Comparison of ENCODE assay signal across 14 mouse cellular contexts in the genomic region with DNA sequence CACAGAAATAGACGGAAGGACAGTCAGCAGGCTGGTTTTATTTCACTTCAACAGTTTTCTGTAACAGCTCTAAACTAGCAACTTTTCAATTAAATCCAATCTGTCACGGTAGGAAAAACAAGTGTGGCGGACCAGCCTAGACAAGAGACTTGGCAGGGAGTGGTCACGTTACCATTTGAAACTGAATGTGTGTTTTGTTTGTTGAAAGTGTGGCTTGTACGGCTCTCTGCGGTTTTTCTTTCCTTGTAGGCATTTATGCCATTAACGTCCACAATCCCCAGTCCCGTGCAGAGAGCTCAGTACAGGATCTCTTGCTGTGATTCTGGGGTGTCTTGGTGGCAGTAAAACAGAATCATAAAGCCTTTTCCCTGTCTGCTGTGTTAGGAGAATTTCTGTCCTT.
DNase-seq lines count a peak whose midpoint lies in the region; ATAC-seq lines count a peak whose summit lies in the region.
"Had no signal": no experiment of that assay in that cellular context is flagged by ENCODE, and none has a peak within 500 bp of the region (broad histone marks: within the 10 kb centered on the region; RNA-seq: fewer than 3 reads in every experiment).

No protein-coding gene starts in this region.

- H3K9me3 ChIP-seq in forebrain, embryonic 13.5 days (replicated peaks) = no peaks in the 10 kb centered on the region
- no peaks in the 10 kb centered on the region for H3K9me3 ChIP-seq in forebrain, embryonic 12.5 days
- H3K9me3 ChIP-seq in hindbrain, embryonic 12.5 days (replicated peaks) = no peaks in the 10 kb centered on the region
- H3K9me3 ChIP-seq in midbrain, embryonic 16.5 days (replicated peaks; ENCODE audit: control insufficient read depth, low read length, poor library complexity, severe bottlenecking) = no peaks in the 10 kb centered on the region
- H3K9me3 ChIP-seq: heart, embryonic 13.5 days; liver, embryonic 12.5 days had no signal

- H3K4me3 ChIP-seq in forebrain, embryonic 13.5 days = no peak overlapping the region
- H3K4me3 ChIP-seq in forebrain, embryonic 12.5 days (replicated peaks) = no peak overlapping the region
- H3K4me3 ChIP-seq in hindbrain, embryonic 12.5 days = no peak overlapping the region
- no peak overlapping the region for H3K4me3 ChIP-seq in midbrain, embryonic 16.5 days (ENCODE audit: low read depth, low read length)
- H3K4me3 ChIP-seq: heart, embryonic 13.5 days; liver, embryonic 12.5 days; myocyte had no signal

- no peaks in the 10 kb centered on the region for H3K4me1 ChIP-seq in forebrain, embryonic 13.5 days
- no peaks in the 10 kb centered on the region for H3K4me1 ChIP-seq in forebrain, embryonic 12.5 days
- H3K4me1 ChIP-seq in hindbrain, embryonic 12.5 days = no peaks in the 10 kb centered on the region; the same call in 1 of the 2 replicates
- H3K4me1 ChIP-seq in midbrain, embryonic 16.5 days (ENCODE audit: control insufficient read depth, insufficient read depth, low read length) = peaks cover 5% of the 10 kb centered on the region; the same call in 1 of the 2 replicates

- peak; percentile 50; the same call in 1 of the 2 replicates for ATAC-seq in forebrain, embryonic 13.5 days
- no peak for ATAC-seq in forebrain, embryonic 12.5 days (ENCODE audit: low FRiP score)
- ATAC-seq in hindbrain, embryonic 12.5 days (ENCODE audit: low FRiP score) = peak; percentile 73
- ATAC-seq in midbrain, embryonic 16.5 days = 0 out of 2 replicates have a peak, but pooled peaks have one; percentile 48
- no peak for ATAC-seq in frontal cortex, adult (ENCODE audit: low TSS enrichment)
- ATAC-seq: inflammation-experienced regulatory T-cells, adult 6 months; liver, embryonic 12.5 days had no signal

- no peak overlapping the region for H3K9ac ChIP-seq in forebrain, embryonic 13.5 days
- H3K9ac ChIP-seq in forebrain, embryonic 12.5 days = no peak overlapping the region
- H3K9ac ChIP-seq in hindbrain, embryonic 12.5 days = no peak overlapping the region
- H3K9ac ChIP-seq in midbrain, embryonic 16.5 days (ENCODE audit: low read depth, low read length) = 0 out of 2 replicates have a peak overlapping the region, but pooled peaks have one; percentile 4
- H3K9ac ChIP-seq: heart, embryonic 13.5 days; liver, embryonic 12.5 days had no signal

- DNase-seq in brain, adult 2 months (ENCODE audit: low read depth, low spot score) = peak; percentile 6
- no peak for DNase-seq in kidney, postnatal 14 days
- no peak for DNase-seq in heart, adult 8-10 months (ENCODE audit: low spot score)
- DNase-seq: lung, postnatal 36 days; thymus, postnatal 4 days had no signal

- H3K27ac ChIP-seq in forebrain, embryonic 13.5 days = no peak overlapping the region
- H3K27ac ChIP-seq in forebrain, embryonic 12.5 days = no peak overlapping the region
- no peak overlapping the region for H3K27ac ChIP-seq in hindbrain, embryonic 12.5 days
- H3K27ac ChIP-seq in midbrain, embryonic 16.5 days (ENCODE audit: low read length) = 0 out of 2 replicates have a peak overlapping the region, but pooled peaks have one; percentile 10
- H3K27ac ChIP-seq: heart, embryonic 13.5 days; liver, embryonic 12.5 days had no signal

- WGBS in forebrain, embryonic 13.5 days = 30% methylated on average over 8 of the region's 8 CpGs
- WGBS in forebrain, embryonic 12.5 days = 42% methylated on average over 8 of the region's 8 CpGs
- WGBS in hindbrain, embryonic 12.5 days = 33% methylated on average over 8 of the region's 8 CpGs
- 15% methylated on average over 8 of the region's 8 CpGs for whole genome bisulfite sequencing in midbrain, embryonic 16.5 days

- no peaks in the 10 kb centered on the region for H3K36me3 ChIP-seq in forebrain, embryonic 13.5 days (ENCODE audit: poor library complexity, severe bottlenecking)
- H3K36me3 ChIP-seq in forebrain, embryonic 12.5 days (replicated peaks) = no peaks in the 10 kb centered on the region
- no peaks in the 10 kb centered on the region for H3K36me3 ChIP-seq in hindbrain, embryonic 12.5 days
- no peaks in the 10 kb centered on the region for H3K36me3 ChIP-seq in midbrain, embryonic 16.5 days (ENCODE audit: control insufficient read depth, insufficient read depth, low read length)
- H3K36me3 ChIP-seq: heart, embryonic 13.5 days; liver, embryonic 12.5 days had no signal

- no peaks in the 10 kb centered on the region for H3K27me3 ChIP-seq in forebrain, embryonic 13.5 days
- no peaks in the 10 kb centered on the region for H3K27me3 ChIP-seq in forebrain, embryonic 12.5 days
- H3K27me3 ChIP-seq in hindbrain, embryonic 12.5 days = no peaks in the 10 kb centered on the region
- no peaks in the 10 kb centered on the region for H3K27me3 ChIP-seq in midbrain, embryonic 16.5 days (ENCODE audit: control insufficient read depth, insufficient read depth, low read depth, low read length)
- H3K27me3 ChIP-seq: heart, embryonic 13.5 days; liver, embryonic 12.5 days had no signal

- no peak overlapping the region for H3K4me2 ChIP-seq in forebrain, embryonic 13.5 days
- H3K4me2 ChIP-seq in forebrain, embryonic 12.5 days = no peak overlapping the region
- no peak overlapping the region for H3K4me2 ChIP-seq in hindbrain, embryonic 12.5 days (replicated peaks)
- H3K4me2 ChIP-seq in midbrain, embryonic 16.5 days (ENCODE audit: low read length) = 0 out of 2 replicates have a peak overlapping the region, but pooled peaks have one; percentile 8
- H3K4me2 ChIP-seq: heart, embryonic 13.5 days; liver, embryonic 12.5 days had no signal

Comparison
In these comparisons a context has a peak if more than half of its experiments do, and no peak if none do; other contexts are left out.
1. ATAC-seq: peak in forebrain, embryonic 13.5 days (single experiment), hindbrain, embryonic 12.5 days (single experiment) and midbrain, embryonic 16.5 days (single experiment); none in forebrain, embryonic 12.5 days (single experiment) and frontal cortex, adult (single experiment).